Mouse (Mus musculus): ENCODE data around the gene Kcnk5. TPM values are rescaled to one million over a fixed set of nuclear protein-coding genes. Genes with fewer than 3 reads are reported as not detected.

Gene Kcnk5
- polyA plus RNA-seq, 1 experiment from 2014 or later = 6.9 TPM

- WGBS = 89% methylated on average over 4 of the region's 4 CpGs
- Histone ChIP-seq H3K36me3 (no peaks in the 10 kb centered on the region), H3K4me1 (peaks cover 31% of the 10 kb centered on the region)
Observed at GRCm38 (mm10) chr14:20175705-20176104, 5.9 kb downstream of the Kcnk5 start.

DNA sequence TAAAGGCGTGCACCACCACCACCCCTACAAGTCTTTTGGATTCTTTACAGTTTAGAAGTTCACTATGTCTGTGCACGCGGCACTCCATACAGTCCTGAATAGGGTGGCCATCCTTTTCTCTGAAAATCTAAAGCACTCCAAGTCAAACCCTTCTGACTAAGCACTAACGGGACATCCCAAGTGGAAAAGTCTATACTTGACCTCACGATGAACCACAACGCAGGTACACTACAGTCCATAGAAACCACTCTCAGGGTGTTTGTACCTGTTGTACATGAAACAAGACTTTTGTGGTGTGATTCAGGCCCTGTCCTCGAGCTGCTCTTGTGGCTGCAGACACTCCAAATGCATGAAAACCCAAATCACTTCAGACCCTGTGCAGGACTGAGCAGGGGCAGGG, 6.5 kb downstream of the Kcnk5 start:
- Histone ChIP-seq H3K9me3 (no peaks in the 10 kb centered on the region), H3K4me3 (no peak overlapping the region), H3K27ac (no peak overlapping the region), H3K36me3 (no peaks in the 10 kb centered on the region), H3K4me1 (peaks cover 27% of the 10 kb centered on the region), H3K27me3 (no peaks in the 10 kb centered on the region), H3K4me2 (replicated peaks) (no peak overlapping the region), H3K9ac (no peak overlapping the region)
- no peak for ATAC-seq (ENCODE audit: insufficient number of reproducible peaks, insufficient read depth, low FRiP score, low TSS enrichment)
- 95% methylated on average over 7 of the region's 7 CpGs for WGBS

More at GRCm38 (mm10) chr14:20175705-20176104, 5.9 kb downstream of the Kcnk5 start:
- Histone ChIP-seq H3K27ac (no peak overlapping the region), H3K27me3 (no peaks in the 10 kb centered on the region), H3K9me3 (no peaks in the 10 kb centered on the region), H3K4me2 (replicated peaks) (no peak overlapping the region), H3K9ac (no peak overlapping the region), H3K4me3 (no peak overlapping the region)
- ATAC-seq (ENCODE audit: insufficient number of reproducible peaks, insufficient read depth, low FRiP score, low TSS enrichment) = no peak

DNA sequence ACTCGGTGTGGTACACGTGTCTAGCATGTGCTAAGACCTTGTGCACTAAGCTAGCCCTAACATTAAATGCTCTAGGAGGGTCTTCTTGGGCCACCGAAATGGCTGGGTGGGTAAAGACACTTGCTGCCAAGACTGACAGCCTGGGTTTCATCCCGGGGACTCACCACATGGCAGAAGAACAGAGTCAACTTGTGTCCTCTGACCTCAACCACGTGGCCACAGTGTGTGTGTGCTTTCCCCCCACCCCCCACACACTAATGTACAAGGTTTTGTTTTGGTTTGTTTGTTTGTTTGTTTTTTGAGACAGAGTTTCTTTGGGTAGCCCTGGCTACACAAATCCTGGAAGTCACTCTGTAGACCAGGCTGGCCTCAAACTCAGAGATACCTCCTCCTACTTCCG, 6.9 kb downstream of the Kcnk5 start:
- no peaks in the 10 kb centered on the region for H3K36me3 ChIP-seq
- no peak overlapping the region for H3K4me3 ChIP-seq
- H3K27me3 ChIP-seq = no peaks in the 10 kb centered on the region
- 89% methylated on average over 6 of the region's 6 CpGs for WGBS
- H3K9me3 ChIP-seq = no peaks in the 10 kb centered on the region
- ATAC-seq (ENCODE audit: insufficient number of reproducible peaks, insufficient read depth, low FRiP score, low TSS enrichment) = no peak
- H3K4me2 ChIP-seq (replicated peaks) = no peak overlapping the region
- H3K9ac ChIP-seq = no peak overlapping the region
- peaks cover 24% of the 10 kb centered on the region for H3K4me1 ChIP-seq
- no peak overlapping the region for H3K27ac ChIP-seq

DNA sequence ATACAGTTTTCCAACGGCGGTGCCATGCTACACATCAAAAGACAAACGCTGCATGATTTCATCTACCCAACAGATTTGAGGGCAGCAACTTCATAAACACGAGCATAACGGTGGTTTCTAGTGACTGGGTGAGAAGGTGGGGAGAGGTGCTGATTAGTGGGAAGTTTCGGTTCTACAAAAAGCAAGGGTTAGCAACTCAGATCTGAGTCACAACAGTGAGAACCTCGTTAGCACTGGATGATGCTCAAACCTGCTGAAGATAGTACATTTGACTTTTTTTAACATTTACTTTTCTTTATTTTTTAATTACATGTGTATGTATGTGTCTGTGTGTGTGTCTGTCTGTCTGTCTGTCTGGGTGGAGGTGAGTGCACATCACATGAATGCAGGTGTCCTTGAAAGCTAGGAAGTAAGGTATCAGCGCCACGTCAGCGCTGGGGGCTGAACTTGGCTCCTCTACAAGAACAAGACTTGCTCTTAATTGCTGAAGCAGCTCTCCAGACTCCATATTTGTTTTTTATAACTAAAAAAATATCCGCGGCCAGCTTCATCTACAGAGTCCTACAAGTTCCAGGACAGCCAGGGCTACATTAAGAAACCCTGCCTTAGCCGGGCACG, 7.6 kb downstream of the Kcnk5 start:
- Histone ChIP-seq H3K36me3 (no peaks in the 10 kb centered on the region), H3K4me1 (peaks cover 17% of the 10 kb centered on the region), H3K4me3 (no peak overlapping the region), H3K27me3 (no peaks in the 10 kb centered on the region), H3K4me2 (replicated peaks) (no peak overlapping the region), H3K27ac (no peak overlapping the region), H3K9me3 (no peaks in the 10 kb centered on the region), H3K9ac (no peak overlapping the region)
- 91% methylated on average over 14 of the region's 14 CpGs for WGBS
- no peak for ATAC-seq (ENCODE audit: insufficient number of reproducible peaks, insufficient read depth, low FRiP score, low TSS enrichment)

DNA sequence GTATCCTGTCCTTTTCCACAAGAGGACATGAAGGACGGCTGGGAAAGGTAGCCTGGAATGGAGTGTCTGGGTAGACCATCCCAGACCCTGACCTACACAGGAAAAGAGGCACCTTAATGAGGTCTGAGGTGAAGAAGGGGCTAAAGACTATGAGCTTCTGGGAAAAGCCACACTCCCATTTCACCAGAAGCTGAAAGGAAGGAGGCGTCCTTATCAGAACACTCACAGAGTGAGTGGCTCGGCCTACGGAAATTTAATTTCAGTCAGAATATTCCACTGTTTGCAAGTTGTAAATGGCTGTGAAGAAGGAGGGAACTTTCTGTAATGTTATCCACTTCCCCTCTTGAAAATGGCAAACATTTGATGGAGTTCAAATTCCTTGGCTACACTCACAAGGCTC, 8.7 kb downstream of the Kcnk5 start:
- H3K27me3 ChIP-seq = no peaks in the 10 kb centered on the region
- H3K4me3 ChIP-seq = no peak overlapping the region
- no peak overlapping the region for H3K9ac ChIP-seq
- WGBS = 51% methylated on average over 4 of the region's 4 CpGs
- H3K36me3 ChIP-seq = no peaks in the 10 kb centered on the region
- no peak overlapping the region for H3K27ac ChIP-seq
- H3K9me3 ChIP-seq = no peaks in the 10 kb centered on the region
- ATAC-seq (ENCODE audit: insufficient number of reproducible peaks, insufficient read depth, low FRiP score, low TSS enrichment) = no peak
- no peak overlapping the region for H3K4me2 ChIP-seq (replicated peaks)
- peaks cover 7% of the 10 kb centered on the region; the same call in 1 of the 2 replicates for H3K4me1 ChIP-seq

DNA sequence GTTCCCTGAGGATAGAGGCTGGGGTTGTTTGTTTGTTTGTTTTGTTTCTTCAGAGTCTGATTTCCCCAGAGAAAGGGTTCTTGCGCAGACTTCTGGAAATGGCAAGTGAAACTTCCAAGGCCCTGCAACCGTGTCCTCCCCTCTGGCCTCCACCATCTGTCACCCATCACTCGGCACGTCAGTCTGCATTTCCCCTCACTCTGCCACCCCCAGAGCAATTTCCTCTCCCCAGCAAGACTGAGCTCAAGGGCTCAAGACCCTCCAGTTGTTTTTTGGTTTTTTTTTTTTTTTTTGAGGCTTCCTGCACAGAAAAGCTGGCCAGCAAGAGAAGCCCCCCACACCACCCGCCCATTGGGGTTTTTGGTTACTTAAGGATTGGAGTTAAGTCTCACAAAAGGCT, 9.1 kb downstream of the Kcnk5 start:
- Histone ChIP-seq H3K4me2 (replicated peaks) (no peak overlapping the region), H3K36me3 (no peaks in the 10 kb centered on the region), H3K27me3 (no peaks in the 10 kb centered on the region), H3K4me1 (peaks cover 3% of the 10 kb centered on the region; the same call in 1 of the 2 replicates), H3K4me3 (no peak overlapping the region), H3K27ac (no peak overlapping the region), H3K9ac (no peak overlapping the region), H3K9me3 (no peaks in the 10 kb centered on the region)
- WGBS = 48% methylated on average over 5 of the region's 5 CpGs
- no peak for ATAC-seq (ENCODE audit: insufficient number of reproducible peaks, insufficient read depth, low FRiP score, low TSS enrichment)

DNA sequence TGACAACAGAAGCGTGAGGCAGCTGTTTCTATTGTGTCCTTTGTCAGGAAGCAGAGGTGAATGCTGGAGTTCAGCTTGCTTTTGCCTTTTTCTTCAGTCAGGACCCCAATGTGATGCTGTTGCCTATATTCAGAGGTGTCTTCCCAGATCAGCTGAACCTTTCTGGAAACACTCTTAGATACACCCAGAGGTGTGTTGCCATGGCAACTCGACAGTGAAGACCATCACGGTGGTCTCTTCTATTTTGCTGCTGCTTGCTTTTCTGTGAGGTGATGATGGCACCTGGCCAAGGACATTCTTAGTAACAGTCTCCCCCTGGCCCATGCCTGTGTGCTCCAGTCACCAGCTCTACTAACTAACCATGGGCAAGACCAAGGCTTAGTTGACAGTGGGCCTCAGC, 9.8 kb downstream of the Kcnk5 start:
- 82% methylated on average over 3 of the region's 3 CpGs for WGBS
- H3K27ac ChIP-seq = no peak overlapping the region

GRCm38 (mm10) chr14:20169251-20169650, 12.4 kb downstream of the Kcnk5 start:
- H3K36me3 ChIP-seq = no peaks in the 10 kb centered on the region
- H3K9ac ChIP-seq = no peak overlapping the region
- no peak overlapping the region for H3K4me2 ChIP-seq (replicated peaks)
- no peaks in the 10 kb centered on the region for H3K27me3 ChIP-seq
- H3K4me1 ChIP-seq = 0 out of 2 replicates have a peak, but pooled peaks cover 7% of the 10 kb centered on the region
- no peak for ATAC-seq (ENCODE audit: insufficient number of reproducible peaks, insufficient read depth, low FRiP score, low TSS enrichment)
- WGBS = 86% methylated on average over 4 of the region's 4 CpGs
- H3K27ac ChIP-seq = no peak overlapping the region
- H3K9me3 ChIP-seq = no peaks in the 10 kb centered on the region
- no peak overlapping the region for H3K4me3 ChIP-seq

More for the DNA sequence above, 9.8 kb downstream of the Kcnk5 start:
- no peak overlapping the region for H3K4me2 ChIP-seq (replicated peaks)
- no peaks in the 10 kb centered on the region for H3K9me3 ChIP-seq
- H3K4me1 ChIP-seq = 0 out of 2 replicates have a peak, but pooled peaks cover 3% of the 10 kb centered on the region
- H3K9ac ChIP-seq = no peak overlapping the region
- H3K36me3 ChIP-seq = no peaks in the 10 kb centered on the region
- ATAC-seq (ENCODE audit: insufficient number of reproducible peaks, insufficient read depth, low FRiP score, low TSS enrichment) = no peak
- no peaks in the 10 kb centered on the region for H3K27me3 ChIP-seq
- H3K4me3 ChIP-seq = no peak overlapping the region

DNA sequence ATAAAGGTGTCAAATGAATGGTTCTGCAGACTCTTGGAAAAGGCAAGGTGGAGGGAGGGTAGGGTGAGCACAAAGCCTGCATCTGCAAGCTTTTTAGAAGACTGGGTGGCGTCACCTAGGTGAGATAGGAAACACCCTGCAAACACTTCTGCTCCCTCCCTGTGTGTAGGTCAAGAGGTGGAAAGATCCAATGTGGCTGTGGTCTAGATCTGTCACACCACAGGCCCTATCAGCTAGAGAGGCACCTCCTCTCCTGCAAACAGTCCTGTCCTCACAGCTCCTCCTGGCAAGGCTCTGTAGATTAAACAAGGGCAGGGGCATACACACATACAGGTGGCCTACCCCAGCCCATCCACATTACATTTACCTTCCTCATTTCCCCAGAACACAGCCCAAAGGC, 13.1 kb downstream of the Kcnk5 start:
- no peak for ATAC-seq (ENCODE audit: insufficient number of reproducible peaks, insufficient read depth, low FRiP score, low TSS enrichment)
- H3K4me3 ChIP-seq = no peak overlapping the region
- H3K27ac ChIP-seq = no peak overlapping the region
- H3K36me3 ChIP-seq = no peaks in the 10 kb centered on the region
- H3K9me3 ChIP-seq = no peaks in the 10 kb centered on the region
- H3K27me3 ChIP-seq = no peaks in the 10 kb centered on the region
- peaks cover 12% of the 10 kb centered on the region; the same call in 1 of the 2 replicates for H3K4me1 ChIP-seq
- no peak overlapping the region for H3K9ac ChIP-seq
- WGBS = 88% methylated on average over 1 of the region's 1 CpGs
- H3K4me2 ChIP-seq (replicated peaks) = no peak overlapping the region

DNA sequence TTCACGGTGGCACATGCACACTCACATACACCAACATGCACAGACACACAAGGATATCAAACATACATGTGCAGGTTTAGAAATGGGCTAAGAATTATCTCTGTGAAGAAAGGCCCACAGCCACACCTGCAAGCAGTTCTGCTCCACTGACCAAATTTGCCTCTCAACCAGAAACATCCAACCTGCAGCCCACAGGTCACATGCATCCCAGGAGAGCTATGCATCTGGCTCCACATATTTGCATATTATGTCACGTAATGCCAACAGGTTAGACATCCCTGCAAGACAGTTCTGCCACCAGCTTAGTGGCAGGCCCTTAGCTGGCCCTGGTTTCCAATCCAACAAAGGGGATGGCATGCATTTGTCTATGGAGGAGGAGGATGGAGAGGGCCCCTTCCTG, 13.6 kb downstream of the Kcnk5 start:
- 82% methylated on average over 2 of the region's 2 CpGs for WGBS
- no peaks in the 10 kb centered on the region for H3K36me3 ChIP-seq
- no peak overlapping the region for H3K4me2 ChIP-seq (replicated peaks)
- H3K9ac ChIP-seq = no peak overlapping the region
- H3K4me3 ChIP-seq = no peak overlapping the region
- ATAC-seq (ENCODE audit: insufficient number of reproducible peaks, insufficient read depth, low FRiP score, low TSS enrichment) = no peak
- H3K27ac ChIP-seq = no peak overlapping the region
- H3K4me1 ChIP-seq = peaks cover 14% of the 10 kb centered on the region
- no peaks in the 10 kb centered on the region for H3K27me3 ChIP-seq
- H3K9me3 ChIP-seq = no peaks in the 10 kb centered on the region

GRCm38 (mm10) chr14:20165413-20165812, 16.2 kb downstream of the Kcnk5 start:
- Histone ChIP-seq H3K27ac (no peak overlapping the region), H3K9ac (no peak overlapping the region), H3K4me3 (no peak overlapping the region), H3K9me3 (no peaks in the 10 kb centered on the region), H3K4me2 (replicated peaks) (no peak overlapping the region), H3K27me3 (no peaks in the 10 kb centered on the region), H3K4me1 (peaks cover 21% of the 10 kb centered on the region), H3K36me3 (no peaks in the 10 kb centered on the region)
- no peak for ATAC-seq (ENCODE audit: insufficient number of reproducible peaks, insufficient read depth, low FRiP score, low TSS enrichment)
- 83% methylated on average over 1 of the region's 1 CpGs for WGBS

DNA sequence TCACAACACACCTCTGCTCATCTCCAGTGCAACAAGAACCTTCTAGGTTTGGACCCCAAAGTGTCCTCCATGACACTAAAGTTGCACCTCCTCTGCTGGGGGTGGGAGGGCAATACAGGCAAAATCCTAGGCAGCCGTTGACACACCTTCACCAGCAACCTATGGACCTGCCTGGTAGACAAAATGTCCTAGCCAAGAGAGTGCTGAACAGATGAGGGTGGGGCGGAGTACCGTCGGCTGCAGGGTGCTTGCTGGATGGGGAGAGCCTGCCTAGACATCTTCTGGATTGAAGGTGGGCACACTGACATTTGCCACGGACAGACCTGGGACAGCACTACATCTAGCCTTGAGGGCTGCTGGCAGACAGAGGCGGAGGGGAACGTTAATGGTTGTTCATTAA, 17.2 kb downstream of the Kcnk5 start:
- no peaks in the 10 kb centered on the region for H3K36me3 ChIP-seq
- no peak for ATAC-seq (ENCODE audit: insufficient number of reproducible peaks, insufficient read depth, low FRiP score, low TSS enrichment)
- no peak overlapping the region for H3K4me3 ChIP-seq
- no peak overlapping the region for H3K9ac ChIP-seq
- WGBS = 92% methylated on average over 7 of the region's 7 CpGs
- H3K4me1 ChIP-seq = peaks cover 26% of the 10 kb centered on the region
- no peak overlapping the region for H3K4me2 ChIP-seq (replicated peaks)
- no peaks in the 10 kb centered on the region for H3K27me3 ChIP-seq
- no peaks in the 10 kb centered on the region for H3K9me3 ChIP-seq
- no peak overlapping the region for H3K27ac ChIP-seq

Measured in embryonic facial prominence, embryonic 12.5 days (tissue).